Mouse (Mus musculus) 3134 (cell line): Measurements from ENCODE around the gene Frmd4a.
A peak's percentile ranks its signal among the peaks of the same experiment; 100 is the strongest.

Experiments
- DNase-seq: peaks from one replicate; pipeline ENCODE4 v3.0.0-alpha.2; 2011; ENCODE audit warnings: low spot score; ENCODE audit not compliant: insufficient read length; ENCODE audit errors: extremely low read depth

Gene Frmd4a

GRCm38 (mm10) chr2:4282777-4283176, 265.3 kb downstream of the Frmd4a start:
- DNase-seq = no peak

GRCm38 (mm10) chr2:4285693-4286291, 268.3 kb downstream of the Frmd4a start:
- DNase-seq = no peak

GRCm38 (mm10) chr2:4286390-4286901, 268.9 kb downstream of the Frmd4a start:
- peak; percentile 53 for DNase-seq

GRCm38 (mm10) chr2:4290475-4290874, 273.0 kb downstream of the Frmd4a start:
- no peak for DNase-seq

GRCm38 (mm10) chr2:4291100-4291499, 273.6 kb downstream of the Frmd4a start:
- no peak for DNase-seq

- no peak for DNase-seq
Measured at GRCm38 (mm10) chr2:4291671-4292070, 274.2 kb downstream of the Frmd4a start.

GRCm38 (mm10) chr2:4293726-4294125, 276.2 kb downstream of the Frmd4a start:
- no peak for DNase-seq

GRCm38 (mm10) chr2:4295641-4296040, 278.1 kb downstream of the Frmd4a start:
- no peak for DNase-seq

GRCm38 (mm10) chr2:4296881-4297280, 279.4 kb downstream of the Frmd4a start:
- DNase-seq = no peak

- peak; percentile 64 for DNase-seq
Measured at GRCm38 (mm10) chr2:4298325-4299215, 281.1 kb downstream of the Frmd4a start.

GRCm38 (mm10) chr2:4299593-4299992, 282.1 kb downstream of the Frmd4a start:
- no peak for DNase-seq

- peak; percentile 74 for DNase-seq
Measured at GRCm38 (mm10) chr2:4300383-4300811, 282.9 kb downstream of the Frmd4a start.

GRCm38 (mm10) chr2:4300816-4301215, 283.3 kb downstream of the Frmd4a start:
- peak; percentile 39 for DNase-seq

GRCm38 (mm10) chr2:4301256-4301655, 283.7 kb downstream of the Frmd4a start:
- DNase-seq = peak; percentile 40

- peak; percentile 51 for DNase-seq
Measured at GRCm38 (mm10) chr2:4301692-4302091, 284.2 kb downstream of the Frmd4a start.

GRCm38 (mm10) chr2:4302119-4302518, 284.6 kb downstream of the Frmd4a start:
- no peak for DNase-seq

- DNase-seq = no peak
Measured at GRCm38 (mm10) chr2:4307076-4307475, 289.6 kb downstream of the Frmd4a start.

- no peak for DNase-seq
Measured at GRCm38 (mm10) chr2:4314545-4314944, 297.0 kb downstream of the Frmd4a start.

GRCm38 (mm10) chr2:4316589-4316988, 299.1 kb downstream of the Frmd4a start:
- DNase-seq = no peak

- peak; percentile 73 for DNase-seq
Measured at GRCm38 (mm10) chr2:4318134-4318533, 300.6 kb downstream of the Frmd4a start.

- no peak for DNase-seq
Measured at GRCm38 (mm10) chr2:4326241-4327010, 308.9 kb downstream of the Frmd4a start.
